Mouse (Mus musculus): Measurements from ENCODE around the gene Stradb.
A peak's percentile ranks its signal among the peaks of the same experiment; 100 is the strongest.

Stradb gene

DNA sequence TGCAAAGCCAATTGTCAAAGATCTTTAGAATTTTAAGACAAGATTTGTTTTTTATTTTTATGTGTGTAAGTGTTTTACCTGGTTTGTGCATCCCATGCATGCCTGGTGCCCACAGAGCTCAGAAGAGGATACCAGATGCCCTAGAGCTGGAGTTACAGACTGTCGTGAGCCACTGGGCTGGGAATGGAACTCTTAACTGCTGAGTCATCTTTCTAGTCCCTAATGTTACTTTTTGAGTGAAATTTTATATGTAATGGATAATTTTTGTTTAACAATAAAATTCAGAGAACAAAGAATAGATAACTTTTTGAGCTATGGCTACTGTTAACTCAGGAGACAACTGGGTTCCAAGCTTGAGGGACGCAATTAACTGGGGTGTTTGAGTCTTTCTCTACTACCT lies 13.6 kb upstream of the Stradb start:
- no peak for DNase-seq (ENCODE audit: low spot score in 2 of 2)

DNA sequence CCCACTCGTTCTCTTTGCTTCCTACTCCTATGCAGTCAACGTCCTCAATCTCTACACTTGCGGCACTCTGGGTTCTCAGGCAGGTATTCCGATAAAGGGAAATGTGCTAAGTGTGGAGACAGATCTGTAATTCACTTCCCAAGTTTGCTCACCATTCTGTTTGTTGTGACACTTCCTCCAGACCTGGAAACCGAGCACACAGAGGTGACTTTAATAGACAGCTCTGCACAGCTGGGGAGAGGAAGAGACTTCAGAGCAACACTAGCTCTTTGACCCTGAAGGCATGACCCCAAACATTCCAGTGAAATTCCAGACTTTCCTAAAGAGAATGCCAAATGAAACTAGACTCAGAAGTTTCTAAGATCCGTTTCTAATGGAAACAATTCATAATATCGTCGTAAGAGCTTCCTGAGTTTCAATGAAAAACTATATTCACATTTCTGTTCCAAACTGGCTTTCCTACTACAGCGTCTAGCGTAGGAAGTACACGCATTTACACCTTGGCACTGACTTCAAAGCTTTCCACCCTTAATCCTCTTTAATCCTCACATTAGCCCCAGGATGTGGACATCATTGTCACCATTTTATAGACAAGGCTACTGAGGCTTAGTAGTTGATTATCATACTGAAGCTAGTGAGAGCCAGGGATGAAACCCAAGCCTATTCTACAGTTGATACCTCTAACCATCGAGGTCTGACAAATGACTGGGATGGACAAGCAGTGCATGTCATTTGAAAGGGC lies 12.0 kb upstream of the Stradb start:
- DNase-seq (ENCODE audit: low spot score in 2 of 2): no peak

DNA sequence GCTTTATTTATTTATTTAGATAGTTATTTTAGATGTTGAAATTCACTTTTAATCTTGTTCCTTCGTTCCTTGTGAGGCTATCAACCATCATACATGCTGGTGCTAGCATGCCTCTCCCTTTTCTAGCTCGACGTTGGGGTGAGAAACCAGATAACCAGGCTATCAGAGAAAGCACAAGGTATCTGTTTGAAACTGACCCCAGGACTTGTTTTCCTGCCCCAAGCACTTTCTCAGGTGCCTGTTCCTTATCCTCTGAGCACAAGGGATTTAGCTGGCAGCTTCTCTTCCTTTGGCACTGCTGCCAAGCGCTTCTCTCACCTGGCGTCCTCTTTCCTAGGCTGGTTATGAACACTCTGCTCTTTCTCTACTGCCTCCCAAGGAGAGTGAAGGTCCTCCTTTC lies 10.9 kb upstream of the Stradb start:
- peak; percentile 42 to 68 for DNase-seq (ENCODE audit: low spot score in 2 of 2)

DNA sequence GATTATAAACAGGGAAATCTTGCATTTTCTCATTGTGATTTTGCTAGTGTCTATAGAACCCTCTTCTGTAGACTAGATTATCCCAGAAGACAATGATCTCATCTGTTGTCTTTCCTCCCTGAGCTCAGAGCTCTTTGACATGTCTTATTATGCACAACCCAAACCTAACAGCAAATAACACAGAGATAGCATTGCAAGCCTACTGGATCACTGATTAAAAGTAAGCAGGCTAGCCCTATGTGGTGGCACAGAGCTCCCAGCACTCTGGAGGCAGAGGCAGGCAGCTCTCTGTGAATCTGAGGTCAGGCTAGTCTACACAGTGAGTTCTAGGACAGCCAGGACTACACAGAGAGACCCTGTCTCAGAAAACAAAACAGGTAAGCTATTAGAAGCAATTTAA lies 10.5 kb upstream of the Stradb start:
- DNase-seq (ENCODE audit: low spot score in 2 of 2): no peak

DNA sequence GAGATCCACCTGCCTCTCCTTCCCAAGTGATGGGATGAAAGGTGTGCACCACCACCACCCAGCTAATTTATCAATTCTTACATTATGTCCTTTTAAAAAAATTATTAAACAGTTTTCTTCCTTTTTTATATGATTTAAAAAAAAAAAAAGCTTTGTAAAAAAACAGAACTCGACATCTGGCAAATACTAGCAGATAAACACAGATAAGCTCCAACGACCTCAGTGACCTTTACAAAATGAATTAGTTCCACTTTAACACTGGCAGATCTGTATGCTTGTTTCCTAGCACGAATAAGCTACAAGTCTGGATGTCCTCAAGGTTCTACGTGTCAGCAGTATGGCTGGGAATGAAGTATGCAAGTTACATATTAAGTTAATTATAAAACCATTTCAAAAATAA lies 5.8 kb upstream of the Stradb start:
- DNase-seq (ENCODE audit: low spot score in 2 of 2): no peak

DNA sequence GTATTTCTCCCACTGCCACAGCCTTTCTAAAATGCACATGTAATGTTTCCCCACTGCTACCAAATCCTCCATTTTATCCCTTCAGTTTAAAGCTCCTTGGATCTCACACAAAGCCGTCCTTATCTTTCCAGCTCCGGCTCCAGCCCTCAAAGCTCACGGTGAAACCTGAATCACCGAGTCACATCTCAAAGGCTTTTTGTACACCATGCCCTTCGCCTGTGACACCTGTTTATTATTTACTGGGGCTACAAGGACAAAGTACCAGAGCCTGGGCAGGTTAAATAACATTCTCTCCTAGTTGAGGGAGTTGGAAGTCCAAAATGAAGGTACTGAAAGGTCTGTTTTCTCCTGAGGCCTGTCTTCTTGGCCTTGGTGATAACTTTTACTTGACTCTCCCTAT lies 3.3 kb upstream of the Stradb start:
- DNase-seq (ENCODE audit: low spot score in 2 of 2): no peak

DNA sequence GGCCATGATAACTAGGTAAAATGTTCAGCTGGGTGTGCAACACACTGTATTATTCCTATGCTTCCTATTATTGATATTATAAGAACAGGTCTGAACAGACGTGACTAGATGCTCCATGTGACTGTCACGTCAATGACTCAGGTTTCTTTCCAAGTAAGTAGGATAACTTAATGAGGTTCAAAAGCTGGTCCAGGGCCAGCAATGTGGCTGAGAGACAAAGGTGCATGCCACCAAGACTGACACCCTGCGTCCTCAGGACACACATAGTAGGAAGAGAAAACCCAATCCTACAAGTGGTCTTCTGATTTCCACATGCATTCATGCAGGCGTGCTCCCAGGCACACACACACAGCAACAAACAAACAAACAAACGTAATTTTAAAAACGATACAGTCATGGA lies 2.2 kb upstream of the Stradb start:
- no peak for DNase-seq (ENCODE audit: low spot score in 2 of 2)

DNA sequence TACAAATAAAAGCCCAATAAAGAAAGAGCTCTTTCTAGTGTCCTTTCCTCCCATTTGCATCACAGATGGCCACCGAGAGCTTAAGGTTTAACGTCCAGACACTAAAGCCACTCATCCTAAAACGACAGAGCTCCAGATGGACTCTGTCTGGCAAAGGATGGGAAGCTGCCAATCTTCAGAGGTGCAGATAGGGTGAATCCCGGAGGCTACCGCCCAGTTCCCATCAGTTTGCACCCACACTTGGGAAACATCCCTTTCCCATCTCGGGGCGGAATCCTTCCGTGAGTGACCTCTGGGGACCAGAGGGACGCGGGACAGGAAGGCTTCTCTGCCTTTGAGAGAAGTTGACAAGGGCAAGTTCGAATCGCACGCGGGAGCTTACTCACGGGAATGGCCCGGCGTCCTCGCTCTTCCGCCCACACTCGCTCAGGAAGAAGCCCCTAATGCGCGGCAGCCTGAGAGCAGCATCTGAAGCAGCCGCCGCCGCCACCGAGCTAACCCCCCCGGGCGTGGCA lies 414 bp upstream of the Stradb start:
- no peak for DNase-seq (ENCODE audit: low spot score in 2 of 2)

DNA sequence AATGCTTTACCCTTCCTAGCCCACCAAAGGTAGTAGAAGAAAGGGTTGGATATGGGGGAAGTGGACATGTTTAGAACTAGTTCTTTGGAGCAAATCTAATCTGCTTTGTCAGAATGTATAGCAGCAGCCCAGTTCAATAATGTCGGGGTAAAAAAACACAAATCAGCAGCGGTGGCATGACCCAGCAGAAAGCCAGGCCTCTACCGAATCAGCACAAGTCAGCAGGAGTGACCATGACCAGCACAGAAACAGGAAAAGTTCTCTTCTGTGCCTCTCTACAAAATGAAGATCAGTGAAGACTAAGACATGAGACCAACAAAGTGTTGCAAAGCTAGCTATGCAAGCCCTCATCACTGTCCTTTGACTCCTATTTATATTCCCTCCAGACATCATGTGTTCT lies 9.0 kb downstream of the Stradb start:
- DNase-seq (ENCODE audit: low spot score in 2 of 2): no peak

DNA sequence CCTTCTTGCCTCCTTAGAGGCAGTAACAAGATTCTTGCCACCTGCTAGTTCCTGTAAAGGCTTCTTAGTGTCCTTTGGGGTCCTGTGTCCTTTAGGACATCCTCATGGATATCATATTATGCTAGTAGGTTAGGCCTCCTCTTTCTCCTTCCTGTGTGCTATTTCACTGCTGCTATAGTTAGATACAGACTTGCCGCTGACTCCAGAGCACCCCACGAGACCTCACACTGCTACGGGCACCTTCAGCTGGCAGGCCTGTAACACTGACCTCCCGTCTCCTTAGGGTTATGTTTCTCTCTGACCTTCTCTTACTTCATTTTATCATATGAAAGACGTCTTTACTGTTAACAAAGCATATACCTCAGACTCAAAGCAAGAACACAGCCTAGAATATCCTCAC lies 11.3 kb downstream of the Stradb start:
- no peak for DNase-seq (ENCODE audit: low spot score in 2 of 2)

DNA sequence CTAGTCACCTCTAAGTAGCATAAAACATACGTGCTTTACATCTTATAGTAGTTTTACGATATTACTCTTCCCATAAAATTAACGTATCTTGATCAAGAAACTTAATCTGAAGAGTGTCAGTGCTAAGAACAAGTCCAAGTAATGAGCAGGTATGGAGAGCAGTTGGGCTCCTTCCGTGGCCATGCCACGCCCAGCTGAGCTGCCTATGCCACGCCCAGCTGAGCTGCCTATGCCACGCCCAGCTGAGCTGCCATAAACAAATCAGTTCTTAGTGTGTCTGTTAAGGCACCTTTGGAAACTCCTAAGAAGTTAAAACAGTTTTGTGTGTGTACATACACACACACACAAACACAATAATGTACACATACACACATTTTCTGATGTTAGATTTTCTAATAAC lies 19.8 kb downstream of the Stradb start:
- peak in 1 of 2 experiments; percentile 27 for DNase-seq (ENCODE audit: low spot score in 2 of 2)

DNA sequence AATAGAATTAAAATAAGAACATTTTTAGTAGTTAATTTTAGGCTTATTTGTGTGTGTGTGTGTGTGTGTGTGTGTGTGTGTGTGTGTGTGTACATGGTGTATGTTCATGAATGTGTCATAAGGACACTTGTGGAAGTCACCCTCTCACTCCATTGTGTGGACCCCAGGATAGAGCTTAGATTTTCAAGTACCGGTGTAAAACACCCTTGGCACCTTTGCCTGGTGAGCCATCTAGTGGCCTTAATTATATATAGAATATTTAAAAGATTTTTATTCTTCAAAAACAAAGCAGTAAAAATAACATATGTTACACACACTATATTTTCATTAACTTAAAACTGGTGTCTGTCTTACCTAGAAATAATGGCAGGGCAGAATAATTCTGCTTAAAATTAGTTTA lies 20.4 kb downstream of the Stradb start:
- no peak for DNase-seq (ENCODE audit: low spot score in 2 of 2)

DNA sequence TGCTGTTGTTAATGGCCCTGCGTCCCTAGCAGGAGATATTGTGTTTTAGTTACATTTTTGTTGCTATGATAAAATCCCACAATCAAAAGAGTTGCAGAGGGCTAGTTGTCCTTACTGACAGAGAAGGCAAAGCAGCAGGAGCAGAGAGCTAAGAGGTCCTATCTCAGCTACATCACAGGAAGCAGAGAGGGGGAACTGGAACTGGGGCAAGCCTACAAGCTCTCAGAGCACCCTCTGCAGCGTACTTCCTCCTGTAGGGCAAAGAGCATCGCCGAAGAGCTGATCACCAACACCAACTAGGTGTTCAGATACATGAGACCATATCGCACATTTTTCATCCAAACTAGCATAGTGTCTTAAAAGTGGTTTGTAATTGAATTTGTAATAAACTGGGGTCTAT lies 22.0 kb downstream of the Stradb start:
- DNase-seq (ENCODE audit: low spot score in 2 of 2): peak; percentile 52 to 62

DNA sequence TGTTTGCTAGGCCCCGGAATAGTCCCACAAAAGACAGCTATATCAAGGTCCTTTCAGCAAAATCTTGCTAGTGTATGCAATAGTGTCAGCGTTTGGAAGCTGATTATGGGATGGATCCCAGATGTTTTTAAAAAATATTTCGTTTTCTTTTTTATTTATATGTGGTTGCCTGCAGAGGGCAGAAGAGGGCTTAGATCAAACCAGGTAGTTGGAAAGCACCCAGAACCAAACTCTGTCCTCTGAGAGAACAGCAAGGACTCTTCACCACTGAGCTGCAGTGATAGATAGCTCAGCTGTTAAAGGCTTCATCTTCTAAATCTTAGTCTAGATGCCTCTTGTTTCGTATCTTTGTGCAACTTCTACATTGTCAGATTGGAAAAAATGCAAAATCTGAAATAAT lies 35.9 kb downstream of the Stradb start:
- peak in 1 of 2 experiments; percentile 12 for DNase-seq (ENCODE audit: low spot score in 2 of 2)

DNA sequence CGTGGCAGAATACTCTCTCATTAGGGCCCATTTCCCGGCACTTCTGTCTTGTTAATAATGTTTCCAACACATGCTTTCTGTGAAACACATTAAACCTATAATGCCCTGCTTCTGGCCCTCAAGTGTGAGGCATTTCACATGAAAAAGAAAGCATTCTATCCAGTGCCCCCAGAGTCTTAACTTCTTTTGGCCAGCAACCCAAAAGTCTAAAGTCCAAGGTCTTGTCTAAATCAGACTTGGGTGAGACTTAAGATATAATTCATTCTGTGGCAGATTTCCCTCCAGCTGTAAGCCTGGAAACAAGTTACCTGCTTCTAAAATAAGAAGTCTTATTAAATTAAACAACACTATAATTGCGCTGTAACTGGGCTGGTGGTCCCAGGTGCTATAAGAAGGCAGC lies 48.2 kb downstream of the Stradb start:
- DNase-seq (ENCODE audit: low spot score in 2 of 2): no peak

DNA sequence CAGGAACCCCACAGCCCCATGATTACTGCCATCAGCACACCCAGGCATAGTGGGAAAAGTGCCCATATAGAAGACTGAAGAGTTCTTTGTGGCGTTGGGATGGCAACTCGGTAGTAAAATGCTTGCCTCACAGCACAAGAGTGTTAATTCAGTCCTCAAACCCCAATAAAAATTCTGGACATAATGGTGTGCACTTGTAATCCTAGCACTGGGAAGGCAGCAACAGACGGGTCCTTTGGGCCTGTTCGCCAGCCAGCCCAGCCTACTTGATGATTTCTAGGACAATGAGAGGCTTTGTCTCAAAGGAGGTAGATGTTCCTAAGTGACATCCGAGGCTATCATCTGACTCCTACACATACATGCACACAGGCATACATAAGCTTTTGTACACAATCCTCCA lies 64.4 kb downstream of the Stradb start:
- no peak for DNase-seq (ENCODE audit: low spot score in 2 of 2)

All from spleen, postnatal 36 days (tissue).